ENCODE assay signal across 1 mouse cellular context in genomic region chr4:141545743-141546333, GRCm38 (mm10).
TF ChIP-seq lines count a peak whose summit lies in the region.

No protein-coding gene starts in this region.

TF ChIP-seq in MEL, 35 proteins besides CTCF, POLR2A, EP300 and RAD21 (continued from another document):
- TF ChIP-seq GATA1 (IDR thresholded peaks at IDR 0.05; ENCODE audit: low read depth, low read length), result no peak
